Mouse (Mus musculus): Measurements from ENCODE around the gene Anxa9. TPM values are rescaled to one million over a fixed set of nuclear protein-coding genes. Genes with fewer than 3 reads are reported as not detected.

The Anxa9 gene
- total and polyA plus RNA-seq, 2 experiments: 0.55 to 0.91 TPM

GRCm38 (mm10) chr3:95296103-95296469 is 10.9 kb downstream of the Anxa9 start:
- TF ChIP-seq CTCF (IDR thresholded peaks at IDR 0.05; ENCODE audit: low read depth, low read length) (peak; percentile 72), POLR2A (IDR thresholded peaks at IDR 0.05; ENCODE audit: extremely low read depth, insufficient read depth, low read length) (no peak)
- Histone ChIP-seq H3K27ac (replicated peaks; ENCODE audit: insufficient read depth, low read depth, low read length) (peak overlapping the region; percentile 77), H3K4me3 (ENCODE audit: insufficient read depth, low read depth, low read length) (no peak overlapping the region), H3K4me1 (ENCODE audit: control insufficient read depth, insufficient read depth, low read length) (peaks cover 45% of the 10 kb centered on the region), H3K36me3 (ENCODE audit: control insufficient read depth, insufficient read depth, low read length) (peaks cover 33% of the 10 kb centered on the region), H3K9ac (ENCODE audit: low read depth, low read length) (no peak overlapping the region), H3K79me2 (ENCODE audit: control insufficient read depth, insufficient read depth, low read length) (no peaks in the 10 kb centered on the region), H3K27me3 (ENCODE audit: control insufficient read depth, insufficient read depth, low read length) (no peaks in the 10 kb centered on the region)
- DNase-seq (ENCODE audit: extremely low read depth, low read depth, low spot score): peak; percentile 68
- WGBS: 4% methylated on average over 5 of the region's 5 CpGs

DNA sequence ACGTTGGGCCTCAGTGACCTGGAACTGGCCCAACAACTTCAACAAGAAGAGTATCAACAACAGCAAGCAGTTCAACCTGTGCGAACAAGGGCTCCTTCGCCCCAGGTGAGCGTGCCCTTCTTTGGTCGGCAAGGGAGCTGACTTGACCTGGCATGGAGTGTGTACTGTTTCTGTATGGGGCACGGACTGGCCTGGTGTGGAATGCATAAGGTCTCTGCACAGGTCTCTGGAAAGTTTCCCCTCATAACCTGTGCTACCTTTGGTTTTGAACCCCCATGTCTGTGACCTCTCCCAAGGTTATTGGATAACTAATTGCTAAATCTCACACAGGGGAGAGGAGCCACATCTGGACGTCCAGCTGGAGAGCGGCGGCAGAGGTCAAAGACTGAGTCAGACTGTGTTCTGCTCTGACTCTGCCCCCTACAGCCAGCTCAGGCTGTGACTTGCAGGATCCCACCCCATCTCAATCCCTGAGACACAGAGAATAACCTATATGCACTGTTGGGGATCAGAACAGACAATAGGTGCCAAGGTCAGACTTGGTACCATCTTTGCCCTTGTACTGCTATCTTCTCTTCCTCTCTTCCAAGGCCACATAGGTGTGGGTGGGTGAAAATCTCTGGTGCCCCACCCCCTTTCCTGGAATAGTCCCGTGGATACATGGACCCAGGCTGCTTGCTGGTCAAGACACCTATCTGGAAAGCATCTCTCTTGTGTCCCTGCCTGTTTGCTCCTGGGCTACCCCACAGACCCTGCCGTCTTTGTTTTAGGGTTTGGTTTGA is 11.5 kb downstream of the Anxa9 start:
- Histone ChIP-seq H3K27ac (replicated peaks; ENCODE audit: insufficient read depth, low read depth, low read length) (peak overlapping the region; percentile 77), H3K79me2 (ENCODE audit: control insufficient read depth, insufficient read depth, low read length) (no peaks in the 10 kb centered on the region), H3K27me3 (ENCODE audit: control insufficient read depth, insufficient read depth, low read length) (no peaks in the 10 kb centered on the region), H3K4me1 (ENCODE audit: control insufficient read depth, insufficient read depth, low read length) (peaks cover 48% of the 10 kb centered on the region), H3K36me3 (ENCODE audit: control insufficient read depth, insufficient read depth, low read length) (peaks cover 37% of the 10 kb centered on the region), H3K4me3 (ENCODE audit: insufficient read depth, low read depth, low read length) (no peak overlapping the region), H3K9ac (ENCODE audit: low read depth, low read length) (peak overlapping the region; percentile 12; the same call in 1 of the 2 replicates)
- peak; percentile 89 for DNase-seq (ENCODE audit: extremely low read depth, low read depth, low spot score)
- TF ChIP-seq POLR2A (IDR thresholded peaks at IDR 0.05; ENCODE audit: extremely low read depth, insufficient read depth, low read length) (no peak), CTCF (IDR thresholded peaks at IDR 0.05; ENCODE audit: low read depth, low read length) (peak; percentile 71)
- 18% methylated on average over 11 of the region's 11 CpGs for WGBS

- H3K4me3 ChIP-seq (ENCODE audit: insufficient read depth, low read depth, low read length): no peak overlapping the region
- H3K79me2 ChIP-seq (ENCODE audit: control insufficient read depth, insufficient read depth, low read length): no peaks in the 10 kb centered on the region
- peaks cover 44% of the 10 kb centered on the region for H3K36me3 ChIP-seq (ENCODE audit: control insufficient read depth, insufficient read depth, low read length)
- no peak for TF ChIP-seq POLR2A (IDR thresholded peaks at IDR 0.05; ENCODE audit: extremely low read depth, insufficient read depth, low read length)
- TF ChIP-seq CTCF (IDR thresholded peaks at IDR 0.05; ENCODE audit: low read depth, low read length): no peak
- H3K27ac ChIP-seq (replicated peaks; ENCODE audit: insufficient read depth, low read depth, low read length): peak overlapping the region; percentile 67
- peak; percentile 55 for DNase-seq (ENCODE audit: extremely low read depth, low read depth, low spot score)
- H3K4me1 ChIP-seq (ENCODE audit: control insufficient read depth, insufficient read depth, low read length): peaks cover 51% of the 10 kb centered on the region
- H3K9ac ChIP-seq (ENCODE audit: low read depth, low read length): 0 out of 2 replicates have a peak overlapping the region, but pooled peaks have one; percentile 0
- no peaks in the 10 kb centered on the region for H3K27me3 ChIP-seq (ENCODE audit: control insufficient read depth, insufficient read depth, low read length)
- 46% methylated on average over 5 of the region's 5 CpGs for WGBS
These were observed 12.3 kb downstream of the Anxa9 start for GRCm38 (mm10) chr3:95294718-95295117.

DNA sequence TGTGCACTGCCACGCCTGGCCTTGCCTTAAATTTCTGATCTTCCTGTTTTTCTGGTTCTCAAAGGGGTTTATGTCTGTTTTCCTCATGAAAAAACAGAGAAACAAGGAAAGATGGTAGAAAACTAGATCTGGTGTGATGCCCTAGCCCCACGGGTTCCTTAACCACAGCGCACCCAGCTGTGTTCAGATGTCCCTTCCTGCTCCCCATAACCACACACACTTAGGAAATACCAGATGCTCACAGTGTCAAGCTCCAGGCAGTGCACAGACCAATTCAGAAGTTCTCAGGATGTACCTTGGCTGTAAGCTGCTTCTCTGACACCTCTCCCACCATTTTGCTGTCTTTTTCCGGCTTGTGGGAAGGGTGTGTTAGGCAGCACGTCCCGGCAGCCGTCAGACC is 12.7 kb downstream of the Anxa9 start:
- Histone ChIP-seq H3K36me3 (ENCODE audit: control insufficient read depth, insufficient read depth, low read length) (peaks cover 47% of the 10 kb centered on the region), H3K27ac (replicated peaks; ENCODE audit: insufficient read depth, low read depth, low read length) (peak overlapping the region; percentile 67), H3K79me2 (ENCODE audit: control insufficient read depth, insufficient read depth, low read length) (no peaks in the 10 kb centered on the region), H3K4me1 (ENCODE audit: control insufficient read depth, insufficient read depth, low read length) (peaks cover 51% of the 10 kb centered on the region), H3K4me3 (ENCODE audit: insufficient read depth, low read depth, low read length) (no peak overlapping the region), H3K27me3 (ENCODE audit: control insufficient read depth, insufficient read depth, low read length) (no peaks in the 10 kb centered on the region), H3K9ac (ENCODE audit: low read depth, low read length) (0 out of 2 replicates have a peak overlapping the region, but pooled peaks have one; percentile 0)
- DNase-seq (ENCODE audit: extremely low read depth, low read depth, low spot score): no peak
- WGBS: 63% methylated on average over 7 of the region's 7 CpGs
- TF ChIP-seq POLR2A (IDR thresholded peaks at IDR 0.05; ENCODE audit: extremely low read depth, insufficient read depth, low read length): no peak
- no peak for TF ChIP-seq CTCF (IDR thresholded peaks at IDR 0.05; ENCODE audit: low read depth, low read length)

DNA sequence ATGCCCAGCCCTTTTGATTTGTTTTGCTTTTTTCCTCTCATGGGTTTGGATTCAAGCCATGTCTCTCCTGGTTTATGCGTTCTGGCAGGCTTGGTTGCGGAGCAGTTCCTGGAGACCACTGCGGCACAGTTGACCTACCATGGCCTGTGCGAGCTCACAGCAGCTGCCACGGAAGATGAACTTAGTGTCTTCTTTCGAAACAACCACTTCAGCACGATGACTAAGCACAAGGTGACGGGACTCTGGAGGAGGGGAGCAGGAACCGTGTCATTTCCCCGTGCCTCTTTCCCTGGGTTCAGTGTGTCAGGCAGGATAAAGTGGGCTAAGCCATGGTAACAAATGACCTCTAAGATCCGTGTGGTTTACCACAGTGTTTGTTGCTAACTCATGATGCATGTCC is 13.4 kb downstream of the Anxa9 start:
- TF ChIP-seq CTCF (IDR thresholded peaks at IDR 0.05; ENCODE audit: low read depth, low read length) (no peak), POLR2A (IDR thresholded peaks at IDR 0.05; ENCODE audit: extremely low read depth, insufficient read depth, low read length) (no peak)
- peak; percentile 90 for DNase-seq (ENCODE audit: extremely low read depth, low read depth, low spot score)

GRCm38 (mm10) chr3:95292899-95293298 is 14.1 kb downstream of the Anxa9 start:
- Histone ChIP-seq H3K4me1 (ENCODE audit: control insufficient read depth, insufficient read depth, low read length) (peaks cover 50% of the 10 kb centered on the region), H3K27ac (replicated peaks; ENCODE audit: insufficient read depth, low read depth, low read length) (peak overlapping the region; percentile 67), H3K4me3 (ENCODE audit: insufficient read depth, low read depth, low read length) (no peak overlapping the region), H3K9ac (ENCODE audit: low read depth, low read length) (peak overlapping the region; percentile 11; the same call in 1 of the 2 replicates), H3K36me3 (ENCODE audit: control insufficient read depth, insufficient read depth, low read length) (peaks cover 56% of the 10 kb centered on the region), H3K27me3 (ENCODE audit: control insufficient read depth, insufficient read depth, low read length) (no peaks in the 10 kb centered on the region), H3K79me2 (ENCODE audit: control insufficient read depth, insufficient read depth, low read length) (no peaks in the 10 kb centered on the region)
- WGBS: 43% methylated on average over 2 of the region's 2 CpGs
- DNase-seq (ENCODE audit: extremely low read depth, low read depth, low spot score): peak; percentile 57
- TF ChIP-seq POLR2A (IDR thresholded peaks at IDR 0.05; ENCODE audit: extremely low read depth, insufficient read depth, low read length): no peak

More for the DNA sequence above, 13.4 kb downstream of the Anxa9 start:
- H3K79me2 ChIP-seq (ENCODE audit: control insufficient read depth, insufficient read depth, low read length): no peaks in the 10 kb centered on the region
- peaks cover 50% of the 10 kb centered on the region for H3K36me3 ChIP-seq (ENCODE audit: control insufficient read depth, insufficient read depth, low read length)
- peaks cover 51% of the 10 kb centered on the region for H3K4me1 ChIP-seq (ENCODE audit: control insufficient read depth, insufficient read depth, low read length)
- H3K27me3 ChIP-seq (ENCODE audit: control insufficient read depth, insufficient read depth, low read length): no peaks in the 10 kb centered on the region
- 6% methylated on average over 11 of the region's 11 CpGs for WGBS
- H3K9ac ChIP-seq (ENCODE audit: low read depth, low read length): no peak overlapping the region
- H3K4me3 ChIP-seq (ENCODE audit: insufficient read depth, low read depth, low read length): no peak overlapping the region
- peak overlapping the region; percentile 67 for H3K27ac ChIP-seq (replicated peaks; ENCODE audit: insufficient read depth, low read depth, low read length)

Data from liver, adult 2 months (tissue).